8 mouse cellular contexts compared by ENCODE assay signal in the genomic region with DNA sequence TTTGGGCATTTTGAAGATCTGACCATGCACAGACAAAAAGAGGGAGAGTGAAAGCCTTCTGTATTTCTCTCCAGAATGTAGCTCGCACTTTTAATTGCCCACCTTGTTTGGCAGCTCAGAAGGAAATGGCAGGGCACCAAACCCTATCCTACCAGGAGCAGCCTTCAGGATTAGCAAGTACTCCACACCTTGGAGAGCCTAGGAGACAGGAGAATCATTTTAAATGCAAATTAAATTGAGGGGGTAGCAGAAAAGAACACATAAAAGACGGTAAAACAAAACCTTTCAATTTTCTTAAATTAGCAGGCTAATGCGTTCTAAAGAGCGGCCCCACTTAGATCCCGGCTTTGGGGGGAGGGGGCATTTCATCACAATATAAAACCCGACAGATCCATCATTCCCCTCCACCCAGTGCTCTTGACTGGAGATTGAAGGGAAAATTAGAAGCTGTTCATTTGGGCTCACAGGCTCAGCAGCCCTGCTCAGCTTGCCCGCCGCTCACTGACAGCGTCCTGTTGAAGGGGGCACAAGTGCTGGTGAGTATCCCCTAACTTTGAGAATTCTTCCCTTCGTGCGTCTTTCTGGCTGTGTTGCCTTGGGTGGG. TPM values are rescaled to one million over a fixed set of nuclear protein-coding genes. Genes with fewer than 3 reads are reported as not detected.
A peak's percentile ranks its signal among the peaks of the same experiment; 100 is the strongest.
DNase-seq lines count a peak whose midpoint lies in the region; ATAC-seq and TF ChIP-seq lines count a peak whose summit lies in the region.
"Had no signal": no experiment of that assay in that cellular context is flagged by ENCODE, and none has a peak within 500 bp of the region (broad histone marks: within the 10 kb centered on the region; RNA-seq: fewer than 3 reads in every experiment).

A gene (plus strand): TSS at position 233 of the 604 bp plus-strand sequence.

- peak within 1 kb of the TSS; percentile 96 for H3K27ac ChIP-seq in left cerebral cortex, adult 2 months
- no peak within 1 kb of the TSS for H3K27ac ChIP-seq in embryonic facial prominence, embryonic 14.5 days (replicated peaks; ENCODE audit: low read depth, low read length)
- no peak within 1 kb of the TSS for H3K27ac ChIP-seq in hindbrain, embryonic 13.5 days
- no peak within 1 kb of the TSS for H3K27ac ChIP-seq in midbrain, embryonic 14.5 days (replicated peaks; ENCODE audit: low read depth, low read length)
- H3K27ac ChIP-seq in intestine, embryonic 16.5 days (ENCODE audit: low read length) = no peak within 1 kb of the TSS
- no peak within 1 kb of the TSS for H3K27ac ChIP-seq in intestine, embryonic 15.5 days

- H3K4me1 ChIP-seq in embryonic facial prominence, embryonic 14.5 days (ENCODE audit: control insufficient read depth, insufficient read depth, low read length) = no peaks in the 10 kb centered on the region
- peaks cover 18% of the 10 kb centered on the region for H3K4me1 ChIP-seq in hindbrain, embryonic 13.5 days (replicated peaks)
- peaks cover 9% of the 10 kb centered on the region for H3K4me1 ChIP-seq in midbrain, embryonic 14.5 days (ENCODE audit: control insufficient read depth, insufficient read depth, low read length)
- H3K4me1 ChIP-seq in intestine, embryonic 16.5 days (ENCODE audit: control insufficient read depth, insufficient read depth, low read length) = no peaks in the 10 kb centered on the region
- H3K4me1 ChIP-seq in intestine, embryonic 15.5 days (replicated peaks) = no peaks in the 10 kb centered on the region

- peak within 1 kb of the TSS; percentile 53 for H3K4me3 ChIP-seq in left cerebral cortex, adult 2 months
- no peak within 1 kb of the TSS for H3K4me3 ChIP-seq in embryonic facial prominence, embryonic 14.5 days (ENCODE audit: low read depth, low read length)
- 0 out of 2 replicates have a peak within 1 kb of the TSS, but pooled peaks have one; percentile 4 for H3K4me3 ChIP-seq in hindbrain, embryonic 13.5 days
- no peak within 1 kb of the TSS for H3K4me3 ChIP-seq in midbrain, embryonic 14.5 days (replicated peaks; ENCODE audit: low read depth, low read length)
- H3K4me3 ChIP-seq in intestine, embryonic 16.5 days (ENCODE audit: low read length) = no peak within 1 kb of the TSS
- H3K4me3 ChIP-seq in intestine, embryonic 15.5 days (replicated peaks) = no peak within 1 kb of the TSS

- H3K4me2 ChIP-seq in embryonic facial prominence, embryonic 14.5 days (ENCODE audit: low read depth, low read length) = no peak within 1 kb of the TSS
- 0 out of 2 replicates have a peak within 1 kb of the TSS, but pooled peaks have one; percentile 17 for H3K4me2 ChIP-seq in hindbrain, embryonic 13.5 days
- H3K4me2 ChIP-seq in midbrain, embryonic 14.5 days (ENCODE audit: low read length) = no peak within 1 kb of the TSS
- H3K4me2 ChIP-seq in intestine, embryonic 16.5 days (ENCODE audit: low read depth, low read length) = no peak within 1 kb of the TSS
- no peak within 1 kb of the TSS for H3K4me2 ChIP-seq in intestine, embryonic 15.5 days (replicated peaks)
- H3K4me2 ChIP-seq: lung, embryonic 14.5 days had no signal

- DNase-seq in left cerebral cortex, adult 2 months (ENCODE audit: extremely low spot score in 1 of 2, low spot score in 2 of 2) = peak; percentile 43 to 52
- DNase-seq in left cerebral cortex, adult 9 months (ENCODE audit: low spot score in 2 of 2) = no peak
- no peak for DNase-seq in embryonic facial prominence, embryonic 14.5 days (ENCODE audit: low spot score)
- no peak for DNase-seq in midbrain, embryonic 14.5 days
- DNase-seq: lung, embryonic 14.5 days had no signal

- H3K27me3 ChIP-seq in embryonic facial prominence, embryonic 14.5 days (replicated peaks; ENCODE audit: control insufficient read depth, insufficient read depth, low read length) = peaks cover 19% of the 10 kb centered on the region
- H3K27me3 ChIP-seq in hindbrain, embryonic 13.5 days = no peaks in the 10 kb centered on the region
- H3K27me3 ChIP-seq in midbrain, embryonic 14.5 days (ENCODE audit: control insufficient read depth, insufficient read depth, low read length) = no peaks in the 10 kb centered on the region
- 0 out of 2 replicates have a peak, but pooled peaks cover 3% of the 10 kb centered on the region for H3K27me3 ChIP-seq in intestine, embryonic 16.5 days (replicated peaks; ENCODE audit: control insufficient read depth, insufficient read depth, low read length)
- H3K27me3 ChIP-seq in intestine, embryonic 15.5 days (replicated peaks) = no peaks in the 10 kb centered on the region

- 21% methylated on average over 11 of the region's 11 CpGs for WGBS in embryonic facial prominence, embryonic 14.5 days
- 13% methylated on average over 11 of the region's 11 CpGs for WGBS in hindbrain, embryonic 13.5 days
- 19% methylated on average over 11 of the region's 11 CpGs for WGBS in midbrain, embryonic 14.5 days
- WGBS in intestine, embryonic 16.5 days = 30% methylated on average over 11 of the region's 11 CpGs
- 33% methylated on average over 11 of the region's 11 CpGs for WGBS in intestine, embryonic 15.5 days

- H3K9ac ChIP-seq in embryonic facial prominence, embryonic 14.5 days (ENCODE audit: low read depth, low read length) = no peak within 1 kb of the TSS
- no peak within 1 kb of the TSS for H3K9ac ChIP-seq in hindbrain, embryonic 13.5 days
- H3K9ac ChIP-seq in midbrain, embryonic 14.5 days (replicated peaks; ENCODE audit: low read length) = no peak within 1 kb of the TSS
- H3K9ac ChIP-seq in intestine, embryonic 16.5 days (ENCODE audit: low read depth, low read length) = no peak within 1 kb of the TSS
- no peak within 1 kb of the TSS for H3K9ac ChIP-seq in intestine, embryonic 15.5 days
- H3K9ac ChIP-seq: lung, embryonic 14.5 days had no signal

- H3K36me3 ChIP-seq in embryonic facial prominence, embryonic 14.5 days (ENCODE audit: control insufficient read depth, insufficient read depth, low read length) = no peaks in the 10 kb centered on the region
- no peaks in the 10 kb centered on the region for H3K36me3 ChIP-seq in hindbrain, embryonic 13.5 days
- H3K36me3 ChIP-seq in midbrain, embryonic 14.5 days (ENCODE audit: control insufficient read depth, insufficient read depth, low read length) = no peaks in the 10 kb centered on the region
- H3K36me3 ChIP-seq in intestine, embryonic 16.5 days (ENCODE audit: control insufficient read depth, insufficient read depth, low read length) = no peaks in the 10 kb centered on the region
- H3K36me3 ChIP-seq in intestine, embryonic 15.5 days = no peaks in the 10 kb centered on the region

- no peak for TF ChIP-seq CTCF in left cerebral cortex, adult 2 months (IDR thresholded peaks at IDR 0.05)

- H3K9me3 ChIP-seq in embryonic facial prominence, embryonic 14.5 days (ENCODE audit: control insufficient read depth, low read length) = no peaks in the 10 kb centered on the region
- H3K9me3 ChIP-seq in hindbrain, embryonic 13.5 days = no peaks in the 10 kb centered on the region
- H3K9me3 ChIP-seq in midbrain, embryonic 14.5 days (ENCODE audit: control insufficient read depth, low read length) = no peaks in the 10 kb centered on the region
- H3K9me3 ChIP-seq in intestine, embryonic 16.5 days (ENCODE audit: control insufficient read depth, low read length) = no peaks in the 10 kb centered on the region
- H3K9me3 ChIP-seq in intestine, embryonic 15.5 days = no peaks in the 10 kb centered on the region

- intact Hi-C loops in left cerebral cortex, adult 2 months (cut with DNase I) = loop anchor here (2.0 to 5.0 kb wide), 4 partner anchors 64 to 142 kb away; no protein-coding TSS in a partner anchor

- no peak for ATAC-seq in embryonic facial prominence, embryonic 14.5 days (ENCODE audit: low read depth)
- ATAC-seq in hindbrain, embryonic 13.5 days (ENCODE audit: low FRiP score) = no peak
- ATAC-seq in midbrain, embryonic 14.5 days (ENCODE audit: low FRiP score, low TSS enrichment) = no peak
- no peak for ATAC-seq in intestine, embryonic 16.5 days
- ATAC-seq in intestine, embryonic 15.5 days = no peak

RNA-seq across cellular contexts. Expression of the gene that starts here (rescaled TPM):
- total RNA-seq in left cerebral cortex, adult 2 months (2021) = 100 to 1,000 TPM; 453 to 512 TPM
- 12.4 and 14.5 TPM in 2 replicates for polyA plus RNA-seq in embryonic facial prominence, embryonic 14.5 days (2014; fragmentation: Nextera tagmentation; extraction: Ambion mirVana)
- polyA plus RNA-seq in hindbrain, embryonic 13.5 days (2015; fragmentation: Nextera tagmentation; extraction: Ambion mirVana) = 46.7 and 46.9 TPM in 2 replicates
- 62.2 and 63.8 TPM in 2 replicates for polyA plus RNA-seq in midbrain, embryonic 14.5 days (2014; fragmentation: Nextera tagmentation; extraction: Ambion mirVana)
- polyA plus RNA-seq in intestine, embryonic 16.5 days (2015; fragmentation: Nextera tagmentation; extraction: Ambion mirVana) = 5.0 and 6.0 TPM in 2 replicates
- polyA plus RNA-seq in intestine, embryonic 15.5 days (2015; fragmentation: Nextera tagmentation; extraction: Ambion mirVana) = 7.2 and 7.5 TPM in 2 replicates

Comparison
In these comparisons a context has a peak if more than half of its experiments do, and no peak if none do; other contexts are left out.
1. DNase-seq: peak in left cerebral cortex, adult 2 months (2 of 2); none in left cerebral cortex, adult 9 months (0 of 2), embryonic facial prominence, embryonic 14.5 days (single experiment) and midbrain, embryonic 14.5 days (single experiment).
2. H3K4me3 ChIP-seq: peak in left cerebral cortex, adult 2 months (single experiment) and hindbrain, embryonic 13.5 days (single experiment); none in embryonic facial prominence, embryonic 14.5 days (single experiment), midbrain, embryonic 14.5 days (single experiment), intestine, embryonic 16.5 days (single experiment) and intestine, embryonic 15.5 days (single experiment).